14 mouse cellular contexts compared by ENCODE assay signal in the genomic region with DNA sequence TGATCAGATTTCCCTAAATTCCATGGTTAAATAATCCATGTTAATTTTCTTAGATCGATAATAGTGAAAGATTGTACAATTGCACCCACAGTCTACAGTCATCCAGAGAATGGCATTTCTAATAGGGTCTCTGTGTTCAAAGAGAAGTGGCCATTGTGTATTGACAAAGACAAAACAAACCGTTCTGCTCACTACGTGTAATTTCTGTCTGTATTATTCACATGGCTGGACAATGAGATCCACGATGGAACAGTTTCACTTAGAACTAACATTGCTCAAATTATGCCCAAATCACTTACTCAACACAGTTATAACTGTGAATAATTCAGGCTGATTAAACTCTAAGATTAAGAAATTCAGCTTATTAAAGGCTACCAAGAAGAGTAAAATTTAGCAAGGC.
"Had no signal": no experiment of that assay in that cellular context is flagged by ENCODE, and none has a peak within 500 bp of the region (broad histone marks: within the 10 kb centered on the region; RNA-seq: fewer than 3 reads in every experiment).

No protein-coding gene starts in this region.

- H3K4me3 ChIP-seq: megakaryocyte, embryonic 14.5 days; midbrain, embryonic 13.5 days; midbrain, embryonic 15.5 days; neural tube, embryonic 12.5 days; stomach, embryonic 15.5 days had no signal

- DNase-seq: lung, adult 18-20 months; lung, embryonic 14.5 days; lung, postnatal 10 days; right cerebral cortex, postnatal 14 days; thymus, adult 18-20 months; thymus, postnatal 14 days; thymus, postnatal 36 days had no signal

- H3K27ac ChIP-seq: macrophage; midbrain, embryonic 13.5 days; midbrain, embryonic 15.5 days; neural tube, embryonic 12.5 days; stomach, embryonic 15.5 days; stomach, postnatal 0 days had no signal
